ENCODE assay signal across 37 mouse cellular contexts in genomic region chr4:129062281-129063075, GRCm38 (mm10). TPM values are rescaled to one million over a fixed set of nuclear protein-coding genes. Genes with fewer than 3 reads are reported as not detected.
DNase-seq lines count a peak whose midpoint lies in the region; ATAC-seq and TF ChIP-seq lines count a peak whose summit lies in the region.
"Had no signal": no experiment of that assay in that cellular context is flagged by ENCODE, and none has a peak within 500 bp of the region (broad histone marks: within the 10 kb centered on the region; RNA-seq: fewer than 3 reads in every experiment).

No protein-coding gene starts in this region.

- H3K27me3 ChIP-seq in kidney, postnatal 0 days (ENCODE audit: insufficient read depth, low read length): no peaks in the 10 kb centered on the region
- H3K27me3 ChIP-seq in lung, postnatal 0 days (replicated peaks; ENCODE audit: insufficient read depth, low read length): no peaks in the 10 kb centered on the region
- H3K27me3 ChIP-seq: CH12.LX; embryonic facial prominence, embryonic 15.5 days; forebrain, embryonic 12.5 days; limb, embryonic 12.5 days; midbrain, embryonic 12.5 days; neural tube, embryonic 12.5 days had no signal

- no peak overlapping the region for H3K4me3 ChIP-seq in kidney, postnatal 0 days (replicated peaks; ENCODE audit: low read depth, low read length)
- H3K4me3 ChIP-seq in lung, postnatal 0 days (ENCODE audit: low read depth, low read length): no peak overlapping the region
- H3K4me3 ChIP-seq in macrophage (ENCODE audit: inconsistent target): no peak overlapping the region
- H3K4me3 ChIP-seq: embryonic facial prominence, embryonic 10.5 days; embryonic facial prominence, embryonic 15.5 days; forebrain, embryonic 12.5 days; hindbrain, embryonic 10.5 days; layer of hippocampus, adult 2 months; left cerebral cortex, adult 2 months; limb, embryonic 12.5 days; midbrain, embryonic 12.5 days; myocyte; neural tube, embryonic 12.5 days had no signal

- TF ChIP-seq CTCF in kidney, postnatal 0 days (IDR thresholded peaks at IDR 0.05; ENCODE audit: low read depth): no peak; the same call in 1 of the 2 replicates
- peak; percentile 42 for TF ChIP-seq CTCF in lung, postnatal 0 days (IDR thresholded peaks at IDR 0.05)

- peak; percentile 54 to 70 for DNase-seq in cerebellum, adult 18-20 months
- DNase-seq in cerebellum, adult 8-10 months: no peak
- peak; percentile 20 for DNase-seq in kidney, postnatal 0 days (ENCODE audit: low spot score)
- DNase-seq in kidney, adult 8-10 months: no peak
- DNase-seq in lung, postnatal 0 days (ENCODE audit: low spot score): no peak
- DNase-seq in lung, postnatal 25 days (ENCODE audit: low spot score): no peak
- DNase-seq in embryo, embryonic 10 days (ENCODE audit: low spot score): no peak
- DNase-seq: adrenal gland, adult 8-10 months; cerebellum, adult 11-12 months; forebrain, postnatal 0 days; heart, postnatal 14 days; kidney, postnatal 36 days; thymus, adult 18-20 months; thymus, postnatal 25 days had no signal

- H3K4me2 ChIP-seq in kidney, postnatal 0 days (ENCODE audit: low read length): no peak overlapping the region
- no peak overlapping the region for H3K4me2 ChIP-seq in lung, postnatal 0 days (replicated peaks; ENCODE audit: low read depth, low read length)
- H3K4me2 ChIP-seq: embryonic facial prominence, embryonic 15.5 days; forebrain, embryonic 12.5 days; limb, embryonic 12.5 days; liver, embryonic 11.5 days; midbrain, embryonic 12.5 days; neural tube, embryonic 12.5 days had no signal

- H3K27ac ChIP-seq in kidney, postnatal 0 days: no peak overlapping the region
- H3K27ac ChIP-seq in lung, postnatal 0 days (ENCODE audit: low read length): no peak overlapping the region
- H3K27ac ChIP-seq in macrophage: 0 out of 2 replicates have a peak overlapping the region, but pooled peaks have one; percentile 12
- H3K27ac ChIP-seq: embryonic facial prominence, embryonic 10.5 days; embryonic facial prominence, embryonic 15.5 days; forebrain, embryonic 12.5 days; hindbrain, embryonic 10.5 days; layer of hippocampus, adult 2 months; left cerebral cortex, adult 2 months; limb, embryonic 12.5 days; midbrain, embryonic 12.5 days; neural tube, embryonic 12.5 days had no signal

- no peaks in the 10 kb centered on the region for H3K4me1 ChIP-seq in kidney, postnatal 0 days (replicated peaks; ENCODE audit: insufficient read depth, low read length)
- H3K4me1 ChIP-seq in lung, postnatal 0 days (ENCODE audit: insufficient read depth, low read depth, low read length): peaks cover 7% of the 10 kb centered on the region; the same call in 1 of the 2 replicates

- no peak overlapping the region for H3K9ac ChIP-seq in kidney, postnatal 0 days (ENCODE audit: low read depth, low read length)
- no peak overlapping the region for H3K9ac ChIP-seq in lung, postnatal 0 days (replicated peaks; ENCODE audit: low read depth)
- H3K9ac ChIP-seq: embryonic facial prominence, embryonic 15.5 days; forebrain, embryonic 12.5 days; forebrain, postnatal 0 days; limb, embryonic 12.5 days; midbrain, embryonic 12.5 days; neural tube, embryonic 12.5 days had no signal

- no peak for TF ChIP-seq EP300 in lung, postnatal 0 days (IDR thresholded peaks at IDR 0.05)

- peaks cover 90% of the 10 kb centered on the region for H3K79me2 ChIP-seq in macrophage (ENCODE audit: inconsistent target)

- WGBS in kidney, postnatal 0 days: 79% methylated on average over 3 of the region's 3 CpGs
- WGBS in lung, postnatal 0 days: 57% methylated on average over 3 of the region's 3 CpGs
- WGBS in macrophage (ENCODE audit: missing documents): 90% methylated on average over 3 of the region's 3 CpGs

- no peak for ATAC-seq in kidney, postnatal 0 days (replicated peaks; ENCODE audit: low FRiP score, low read depth)
- no peak for ATAC-seq in lung, postnatal 0 days
- ATAC-seq: forebrain, postnatal 0 days; hindbrain, embryonic 16.5 days had no signal

- H3K36me3 ChIP-seq in kidney, postnatal 0 days (ENCODE audit: insufficient read depth, low read length): no peaks in the 10 kb centered on the region
- H3K36me3 ChIP-seq in lung, postnatal 0 days (ENCODE audit: insufficient read depth, low read length): no peaks in the 10 kb centered on the region
- no peaks in the 10 kb centered on the region for H3K36me3 ChIP-seq in macrophage (ENCODE audit: inconsistent target)
- H3K36me3 ChIP-seq: embryonic facial prominence, embryonic 10.5 days; embryonic facial prominence, embryonic 15.5 days; forebrain, embryonic 12.5 days; hindbrain, embryonic 10.5 days; limb, embryonic 12.5 days; midbrain, embryonic 12.5 days; neural tube, embryonic 12.5 days had no signal

- no peaks in the 10 kb centered on the region for H3K9me3 ChIP-seq in kidney, postnatal 0 days (replicated peaks; ENCODE audit: low read length)
- H3K9me3 ChIP-seq in lung, postnatal 0 days (ENCODE audit: low read length): no peaks in the 10 kb centered on the region
- H3K9me3 ChIP-seq: embryonic facial prominence, embryonic 10.5 days; embryonic facial prominence, embryonic 15.5 days; forebrain, embryonic 12.5 days; hindbrain, embryonic 10.5 days; limb, embryonic 12.5 days; midbrain, embryonic 12.5 days; neural tube, embryonic 12.5 days had no signal

RNA-seq across cellular contexts. Expression of gene Rnf19b, which starts 4.4 kb away (rescaled TPM):
- 6.1 and 7.1 TPM in 2 replicates for polyA plus RNA-seq in kidney, postnatal 0 days (2015; fragmentation: Nextera tagmentation; extraction: Ambion mirVana)
- 10.9 and 11.7 TPM in 2 replicates for polyA plus RNA-seq in lung, postnatal 0 days (2015; fragmentation: Nextera tagmentation; extraction: Ambion mirVana)
- 100 to 1,000 TPM in 23 of 26 experiments, 10 to 100 TPM in 3; 43.8 to 854 (median 239) TPM for total RNA-seq in macrophage (2018; cell fraction: chromatin; rRNA removed)
- total RNA-seq in macrophage (2018; cell fraction: cytosol; rRNA removed): 100 to 1,000 TPM in 21 of 26 experiments, 10 to 100 TPM in 5; 61.2 to 599 (median 214) TPM
- total RNA-seq in macrophage (2018; cell fraction: nucleus; rRNA removed): 100 to 1,000 TPM in 23 of 26 experiments, 10 to 100 TPM in 3; 42.1 to 649 (median 369) TPM
- 46.8 to 75.4 TPM (median 72.8 TPM) in 3 replicates for polyA plus RNA-seq in macrophage (2018)

RNA-seq across cellular contexts. Expression of gene Tmem54, which starts 42.9 kb away (rescaled TPM):
- polyA plus RNA-seq in kidney, postnatal 0 days (2015; fragmentation: Nextera tagmentation; extraction: Ambion mirVana): 10.2 and 10.5 TPM in 2 replicates
- 2.4 and 2.9 TPM in 2 replicates for polyA plus RNA-seq in lung, postnatal 0 days (2015; fragmentation: Nextera tagmentation; extraction: Ambion mirVana)
- total RNA-seq in macrophage (2018; cell fraction: chromatin; rRNA removed): under 1 TPM in 1 of 26 experiments, not detected in 25; 0.62 TPM
- total RNA-seq in macrophage (2018; cell fraction: cytosol; rRNA removed): not detected
- total RNA-seq in macrophage (2018; cell fraction: nucleus; rRNA removed): 1 to 10 TPM in 3 of 26 experiments, not detected in 23; 1.4 to 5.0 (median 1.6) TPM
- not detected in 3 replicates for polyA plus RNA-seq in macrophage (2018)
- total RNA-seq: adrenal gland, adult 8-10 months; CH12.LX; forebrain, postnatal 0 days; gastrocnemius, adult 8-10 months; heart, adult 8-10 months; heart, postnatal 14 days; layer of hippocampus, adult 2 months; layer of hippocampus, postnatal 14 days; left cerebral cortex, adult 2 months; left cerebral cortex, postnatal 25 days had no signal
- polyA plus RNA-seq: cortical plate, adult 2 months; forebrain, postnatal 0 days; heart, embryonic 14.5 days; midbrain, postnatal 0 days had no signal

RNA-seq across cellular contexts. Expression of gene Hpca, which starts 59.4 kb away (rescaled TPM):
- polyA plus RNA-seq in kidney, postnatal 0 days (2015; fragmentation: Nextera tagmentation; extraction: Ambion mirVana): 0.94 and 1.0 TPM in 2 replicates
- polyA plus RNA-seq in lung, postnatal 0 days (2015; fragmentation: Nextera tagmentation; extraction: Ambion mirVana): 0.51 and 1.1 TPM in 2 replicates
- not detected for total RNA-seq in macrophage (2018; cell fraction: chromatin; rRNA removed)
- total RNA-seq in macrophage (2018; cell fraction: cytosol; rRNA removed): not detected
- total RNA-seq in macrophage (2018; cell fraction: nucleus; rRNA removed): 1 to 10 TPM in 1 of 26 experiments, not detected in 25; 1.4 TPM
- not detected in 3 replicates for polyA plus RNA-seq in macrophage (2018)
- total RNA-seq: gastrocnemius, adult 8-10 months; megakaryocyte progenitor cell, adult 5-6 weeks had no signal
- polyA plus RNA-seq: C2C12 had no signal

Comparison
In these comparisons a context has a peak if more than half of its experiments do, and no peak if none do; other contexts are left out.
1. DNase-seq: peak in cerebellum, adult 18-20 months (2 of 2) and kidney, postnatal 0 days (single experiment); none in cerebellum, adult 8-10 months (single experiment), kidney, adult 8-10 months (0 of 2), lung, postnatal 0 days (single experiment), lung, postnatal 25 days (single experiment) and embryo, embryonic 10 days (single experiment).